8 mouse cellular contexts compared by ENCODE assay signal in the genomic region with DNA sequence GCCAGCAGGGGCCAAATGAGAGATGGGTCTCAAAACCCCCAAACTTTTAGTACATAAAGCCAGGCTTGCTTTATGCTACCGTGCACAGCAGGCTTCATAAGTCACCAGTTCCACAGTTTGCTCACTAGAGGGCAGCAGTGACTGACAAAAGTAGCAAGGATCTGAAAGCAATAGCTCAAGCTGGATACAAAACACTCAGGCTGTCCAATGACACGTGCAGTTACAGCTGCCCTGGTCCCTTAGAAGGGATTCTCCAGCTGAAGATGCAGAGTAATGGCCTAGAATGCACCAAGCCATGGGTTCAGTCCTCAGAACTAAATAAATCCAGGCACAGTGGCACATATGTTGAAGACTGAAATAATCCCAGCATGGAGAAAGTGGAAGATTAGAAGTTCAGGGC. TPM values are rescaled to one million over a fixed set of nuclear protein-coding genes. Genes with fewer than 3 reads are reported as not detected.
DNase-seq lines count a peak whose midpoint lies in the region; ATAC-seq and TF ChIP-seq lines count a peak whose summit lies in the region.

No protein-coding gene starts in this region.

- ATAC-seq in forebrain, embryonic 16.5 days = 0 out of 2 replicates have a peak, but pooled peaks have one; percentile 24
- peak; percentile 57; the same call in 1 of the 2 replicates for ATAC-seq in hindbrain, embryonic 15.5 days (ENCODE audit: low FRiP score, low read depth)
- ATAC-seq in midbrain, embryonic 11.5 days (ENCODE audit: low FRiP score) = no peak

- no peaks in the 10 kb centered on the region for H3K36me3 ChIP-seq in forebrain, embryonic 16.5 days (ENCODE audit: control insufficient read depth, insufficient read depth)
- H3K36me3 ChIP-seq in hindbrain, embryonic 15.5 days = peaks cover 7% of the 10 kb centered on the region; the same call in 1 of the 2 replicates
- peaks cover 3% of the 10 kb centered on the region; the same call in 1 of the 2 replicates for H3K36me3 ChIP-seq in midbrain, embryonic 11.5 days (ENCODE audit: control insufficient read depth, insufficient read depth, low read length)

- 0% methylated on average over 2 of the region's 2 CpGs for WGBS in cerebellum, adult 2 months
- 0% methylated on average over 2 of the region's 2 CpGs for WGBS in forebrain, embryonic 16.5 days
- 0% methylated on average over 2 of the region's 2 CpGs for WGBS in hindbrain, embryonic 15.5 days
- WGBS in midbrain, embryonic 11.5 days = 2% methylated on average over 2 of the region's 2 CpGs

- no peak overlapping the region for H3K4me2 ChIP-seq in forebrain, embryonic 16.5 days (ENCODE audit: low read length)
- H3K4me2 ChIP-seq in hindbrain, embryonic 15.5 days = no peak overlapping the region
- H3K4me2 ChIP-seq in midbrain, embryonic 11.5 days = no peak overlapping the region

- no peaks in the 10 kb centered on the region for H3K27me3 ChIP-seq in cerebellum, adult 2 months (ENCODE audit: control insufficient read depth, insufficient read depth, low read length)
- H3K27me3 ChIP-seq in forebrain, embryonic 16.5 days (replicated peaks; ENCODE audit: control insufficient read depth, insufficient read depth, low read length) = no peaks in the 10 kb centered on the region
- no peaks in the 10 kb centered on the region for H3K27me3 ChIP-seq in hindbrain, embryonic 15.5 days
- no peaks in the 10 kb centered on the region for H3K27me3 ChIP-seq in midbrain, embryonic 11.5 days (ENCODE audit: control insufficient read depth, insufficient read depth, low read length)

- no peak for TF ChIP-seq POLR2A in cerebellum, adult 2 months (IDR thresholded peaks at IDR 0.05; ENCODE audit: borderline replicate concordance, insufficient read depth, low read length)

- peak; percentile 95 for TF ChIP-seq CTCF in cerebellum, adult 2 months (IDR thresholded peaks at IDR 0.05; ENCODE audit: borderline replicate concordance, insufficient read depth, low read depth, low read length)

- H3K4me1 ChIP-seq in cerebellum, adult 2 months (ENCODE audit: control insufficient read depth, insufficient read depth, low read length) = peaks cover 9% of the 10 kb centered on the region
- peaks cover 20% of the 10 kb centered on the region for H3K4me1 ChIP-seq in forebrain, embryonic 16.5 days (replicated peaks; ENCODE audit: control insufficient read depth, insufficient read depth, low read length)
- peaks cover 21% of the 10 kb centered on the region for H3K4me1 ChIP-seq in hindbrain, embryonic 15.5 days (replicated peaks)
- H3K4me1 ChIP-seq in midbrain, embryonic 11.5 days (ENCODE audit: control insufficient read depth, insufficient read depth, low read length) = peaks cover 18% of the 10 kb centered on the region

- no peak overlapping the region for H3K4me3 ChIP-seq in cerebellum, adult 2 months (replicated peaks; ENCODE audit: insufficient read depth, low read depth, low read length)
- no peak overlapping the region for H3K4me3 ChIP-seq in forebrain, embryonic 16.5 days (replicated peaks; ENCODE audit: low read length)
- no peak overlapping the region for H3K4me3 ChIP-seq in hindbrain, embryonic 15.5 days
- no peak overlapping the region for H3K4me3 ChIP-seq in midbrain, embryonic 11.5 days (ENCODE audit: low read depth, low read length)

- H3K9me3 ChIP-seq in forebrain, embryonic 16.5 days (ENCODE audit: control insufficient read depth, low read length) = no peaks in the 10 kb centered on the region
- no peaks in the 10 kb centered on the region for H3K9me3 ChIP-seq in hindbrain, embryonic 15.5 days
- H3K9me3 ChIP-seq in midbrain, embryonic 11.5 days (ENCODE audit: control insufficient read depth, low read length) = no peaks in the 10 kb centered on the region

- no peak overlapping the region for H3K9ac ChIP-seq in forebrain, embryonic 16.5 days (replicated peaks; ENCODE audit: low read depth, low read length)
- H3K9ac ChIP-seq in hindbrain, embryonic 15.5 days = no peak overlapping the region
- no peak overlapping the region for H3K9ac ChIP-seq in midbrain, embryonic 11.5 days (ENCODE audit: low read length)

- peak; percentile 47 for DNase-seq in ovary, adult 18-20 months (ENCODE audit: low spot score)
- DNase-seq in ovary, postnatal 10 days (ENCODE audit: low spot score) = no peak
- DNase-seq in cerebellum, adult 2 months = peak; percentile 68 to 70
- peak; percentile 42 to 52 for DNase-seq in left cerebral cortex, adult 8-10 months (ENCODE audit: low spot score in 2 of 2)
- DNase-seq in midbrain, embryonic 11.5 days (ENCODE audit: low spot score, missing footprints) = peak; percentile 95
- peak; percentile 70 to 78 for DNase-seq in spleen, postnatal 4 days (ENCODE audit: low spot score in 2 of 2)

- no peak overlapping the region for H3K27ac ChIP-seq in cerebellum, adult 2 months (ENCODE audit: insufficient read depth, low read length)
- H3K27ac ChIP-seq in forebrain, embryonic 16.5 days (ENCODE audit: low read length) = no peak overlapping the region
- no peak overlapping the region for H3K27ac ChIP-seq in hindbrain, embryonic 15.5 days (replicated peaks)
- H3K27ac ChIP-seq in midbrain, embryonic 11.5 days (ENCODE audit: low read depth, low read length) = no peak overlapping the region

RNA-seq across cellular contexts. Expression of a gene that starts 3.0 kb away (rescaled TPM):
- polyA plus RNA-seq in cerebellum, adult 2 months (2012; rRNA removed) = 13.8 and 14.5 TPM in 2 replicates
- 45.1 and 45.5 TPM in 2 replicates for polyA plus RNA-seq in forebrain, embryonic 16.5 days (2015; fragmentation: Nextera tagmentation; extraction: Ambion mirVana)
- polyA plus RNA-seq in hindbrain, embryonic 15.5 days (2015; fragmentation: Nextera tagmentation; extraction: Ambion mirVana) = 28.8 and 35.4 TPM in 2 replicates
- 1 to 10 TPM; 7.4 to 9.2 (median 7.8) TPM for total RNA-seq in left cerebral cortex, adult 8-10 months (2022)
- polyA plus RNA-seq in midbrain, embryonic 11.5 days (2014; fragmentation: Nextera tagmentation; extraction: Ambion mirVana) = 128 and 132 TPM in 2 replicates

RNA-seq across cellular contexts. Expression of a gene that starts 17.8 kb away (rescaled TPM):
- 57.6 and 61.2 TPM in 2 replicates for polyA plus RNA-seq in cerebellum, adult 2 months (2012; rRNA removed)
- 36.2 and 37.1 TPM in 2 replicates for polyA plus RNA-seq in forebrain, embryonic 16.5 days (2015; fragmentation: Nextera tagmentation; extraction: Ambion mirVana)
- polyA plus RNA-seq in hindbrain, embryonic 15.5 days (2015; fragmentation: Nextera tagmentation; extraction: Ambion mirVana) = 34.7 and 40.4 TPM in 2 replicates
- total RNA-seq in left cerebral cortex, adult 8-10 months (2022) = 10 to 100 TPM; 72.5 to 77.6 (median 75.9) TPM
- polyA plus RNA-seq in midbrain, embryonic 11.5 days (2014; fragmentation: Nextera tagmentation; extraction: Ambion mirVana) = 20.8 and 22.3 TPM in 2 replicates

RNA-seq across cellular contexts. Expression of a gene that starts 22.8 kb away (rescaled TPM):
- 0.57 TPM in 1 of 2 replicates, not detected in the other for polyA plus RNA-seq in cerebellum, adult 2 months (2012; rRNA removed)
- polyA plus RNA-seq in forebrain, embryonic 16.5 days (2015; fragmentation: Nextera tagmentation; extraction: Ambion mirVana) = 1.1 TPM in 1 of 2 replicates, not detected in the other
- not detected in 2 replicates for polyA plus RNA-seq in hindbrain, embryonic 15.5 days (2015; fragmentation: Nextera tagmentation; extraction: Ambion mirVana)
- total RNA-seq in left cerebral cortex, adult 8-10 months (2022) = 1 to 10 TPM in 1 of 4 experiments, not detected in 3; 2.8 TPM
- 0.48 TPM in 1 of 2 replicates, not detected in the other for polyA plus RNA-seq in midbrain, embryonic 11.5 days (2014; fragmentation: Nextera tagmentation; extraction: Ambion mirVana)

RNA-seq across cellular contexts. Expression of a gene that starts 28.6 kb away (rescaled TPM):
- 2.1 TPM in 1 of 2 replicates, not detected in the other for polyA plus RNA-seq in cerebellum, adult 2 months (2012; rRNA removed)
- polyA plus RNA-seq in forebrain, embryonic 16.5 days (2015; fragmentation: Nextera tagmentation; extraction: Ambion mirVana) = 2.2 TPM in 1 of 2 replicates, not detected in the other
- polyA plus RNA-seq in hindbrain, embryonic 15.5 days (2015; fragmentation: Nextera tagmentation; extraction: Ambion mirVana) = not detected in 2 replicates
- total RNA-seq in left cerebral cortex, adult 8-10 months (2022) = 1 to 10 TPM in 3 of 4 experiments, not detected in 1; 1.1 to 1.8 (median 1.3) TPM
- polyA plus RNA-seq in midbrain, embryonic 11.5 days (2014; fragmentation: Nextera tagmentation; extraction: Ambion mirVana) = not detected in 2 replicates

RNA-seq across cellular contexts. Expression of a gene that starts 34.5 kb away (rescaled TPM):
- 0.41 and 0.65 TPM in 2 replicates for polyA plus RNA-seq in cerebellum, adult 2 months (2012; rRNA removed)
- not detected in 2 replicates for polyA plus RNA-seq in forebrain, embryonic 16.5 days (2015; fragmentation: Nextera tagmentation; extraction: Ambion mirVana)
- polyA plus RNA-seq in hindbrain, embryonic 15.5 days (2015; fragmentation: Nextera tagmentation; extraction: Ambion mirVana) = not detected in 2 replicates
- 1 to 10 TPM in 2 of 4 experiments, under 1 TPM in 2; 0.63 to 2.3 (median 1.3) TPM for total RNA-seq in left cerebral cortex, adult 8-10 months (2022)
- polyA plus RNA-seq in midbrain, embryonic 11.5 days (2014; fragmentation: Nextera tagmentation; extraction: Ambion mirVana) = 0.08 and 0.12 TPM in 2 replicates
